Mouse (Mus musculus) liver, postnatal 0 days (tissue): ENCODE results near the gene Ube2g1.

Experiments used
- CTCF ChIP-seq: sonication (generic); IDR thresholded peaks from 2 replicates; pipeline ENCODE4 v1.5.1; 2016; ENCODE audit warnings: antibody characterized with exemption, low read depth
- EP300 ChIP-seq: IDR thresholded peaks from 2 replicates; pipeline ENCODE4 v1.6.1; 2016; ENCODE audit warnings: antibody characterized with exemption, low read depth, mild to moderate bottlenecking

GRCm38 (mm10) chr11:72689115-72689514, 82.0 kb downstream of the Ube2g1 start:
- no peak for TF ChIP-seq CTCF
- TF ChIP-seq EP300, result peak; percentile 92
